Mouse (Mus musculus): Measurements from ENCODE around the gene Mier2.

The Mier2 gene

GRCm38 (mm10) chr10:79538323-79538722 lies 16.7 kb downstream of the Mier2 start:
- no peak for DNase-seq

DNA sequence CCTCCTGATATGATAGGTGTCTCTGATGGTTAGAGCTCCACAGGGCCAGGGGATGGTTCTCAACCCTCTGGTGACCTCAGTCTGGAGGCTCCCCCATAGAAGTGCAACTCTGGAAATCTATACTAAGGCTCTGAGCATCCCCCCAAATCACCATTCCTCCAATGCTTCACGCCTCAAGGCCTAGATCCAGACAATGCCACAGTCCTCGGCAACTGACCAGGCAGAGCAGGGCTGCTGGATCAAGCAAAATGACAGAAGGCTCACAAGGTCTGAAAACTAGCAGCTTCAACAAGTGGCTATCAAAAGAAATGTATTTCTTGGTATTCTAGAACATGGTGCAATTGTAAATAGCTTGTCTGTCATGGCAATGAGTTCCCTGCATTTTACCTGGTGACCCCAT lies 17.2 kb downstream of the Mier2 start:
- DNase-seq, result no peak

GRCm38 (mm10) chr10:79537271-79537670 lies 17.7 kb downstream of the Mier2 start:
- no peak for DNase-seq

DNA sequence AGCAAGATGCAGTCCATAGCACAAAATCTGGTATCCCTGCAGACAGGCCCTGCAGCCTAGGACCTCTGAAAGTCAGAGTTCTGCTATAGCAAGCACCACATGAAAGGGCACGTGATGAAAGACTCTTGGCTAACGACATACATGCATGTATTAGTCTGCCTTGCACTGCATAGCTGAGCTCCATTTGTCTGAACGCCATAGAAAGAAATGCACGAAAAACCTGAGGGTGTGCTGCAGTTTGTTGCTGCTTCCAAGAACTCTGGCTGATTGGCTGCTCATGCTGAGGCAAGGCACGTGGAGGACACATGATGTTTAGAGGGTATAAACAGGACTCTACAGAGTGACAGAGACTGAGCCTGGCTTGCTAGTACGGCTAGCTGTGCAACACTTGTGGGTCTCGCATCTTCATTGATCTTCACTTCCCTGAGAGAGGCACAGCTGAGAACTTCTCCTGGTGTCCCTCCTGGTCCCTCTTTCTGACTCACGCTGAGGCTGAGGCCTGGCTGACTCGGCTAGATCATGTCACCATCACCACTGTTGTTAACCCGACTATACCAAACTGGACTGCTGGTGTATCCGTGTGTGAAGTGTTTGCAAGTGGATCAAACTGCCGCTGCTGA lies 18.4 kb downstream of the Mier2 start:
- no peak for DNase-seq

DNA sequence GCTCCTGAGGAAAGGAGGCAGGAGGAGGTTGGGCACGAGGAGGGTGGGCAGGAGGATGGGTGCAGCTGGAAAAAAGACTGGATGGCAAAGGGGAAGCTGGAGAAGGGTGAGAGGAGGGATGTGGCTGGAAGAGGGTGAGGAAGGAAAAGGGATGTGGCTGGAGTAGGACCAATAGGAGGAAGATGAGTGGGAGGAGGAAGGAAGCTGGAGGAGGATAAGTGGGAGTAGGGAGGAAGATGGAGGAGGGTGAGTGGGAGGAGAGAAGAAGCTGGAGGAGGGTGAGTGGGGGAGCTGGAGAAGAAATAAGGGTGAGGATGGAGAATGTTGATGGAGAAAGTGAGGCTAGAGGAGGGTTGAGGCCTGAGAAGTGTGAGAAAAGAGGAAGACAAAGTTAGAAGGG lies 19.6 kb downstream of the Mier2 start:
- no peak for DNase-seq

DNA sequence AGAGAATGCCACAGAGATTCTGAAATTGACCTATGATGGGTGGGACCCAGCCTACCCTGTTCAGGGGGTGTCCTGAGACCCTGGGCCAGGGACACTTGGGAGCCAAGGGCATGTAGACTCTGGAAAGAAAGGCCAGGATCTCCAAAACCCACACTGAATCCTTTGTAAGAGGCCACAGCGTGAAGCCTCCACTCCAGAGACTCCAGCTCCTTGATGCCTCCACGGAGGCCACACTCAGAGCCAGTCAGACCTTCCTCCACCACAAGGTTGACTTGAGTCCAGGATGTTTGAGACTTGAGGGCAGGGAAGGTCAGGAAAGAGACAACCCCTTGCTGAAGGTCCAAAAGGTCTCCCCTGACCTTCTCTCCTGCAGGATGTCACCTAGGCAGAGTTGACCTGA lies 20.6 kb downstream of the Mier2 start:
- DNase-seq, result no peak

DNA sequence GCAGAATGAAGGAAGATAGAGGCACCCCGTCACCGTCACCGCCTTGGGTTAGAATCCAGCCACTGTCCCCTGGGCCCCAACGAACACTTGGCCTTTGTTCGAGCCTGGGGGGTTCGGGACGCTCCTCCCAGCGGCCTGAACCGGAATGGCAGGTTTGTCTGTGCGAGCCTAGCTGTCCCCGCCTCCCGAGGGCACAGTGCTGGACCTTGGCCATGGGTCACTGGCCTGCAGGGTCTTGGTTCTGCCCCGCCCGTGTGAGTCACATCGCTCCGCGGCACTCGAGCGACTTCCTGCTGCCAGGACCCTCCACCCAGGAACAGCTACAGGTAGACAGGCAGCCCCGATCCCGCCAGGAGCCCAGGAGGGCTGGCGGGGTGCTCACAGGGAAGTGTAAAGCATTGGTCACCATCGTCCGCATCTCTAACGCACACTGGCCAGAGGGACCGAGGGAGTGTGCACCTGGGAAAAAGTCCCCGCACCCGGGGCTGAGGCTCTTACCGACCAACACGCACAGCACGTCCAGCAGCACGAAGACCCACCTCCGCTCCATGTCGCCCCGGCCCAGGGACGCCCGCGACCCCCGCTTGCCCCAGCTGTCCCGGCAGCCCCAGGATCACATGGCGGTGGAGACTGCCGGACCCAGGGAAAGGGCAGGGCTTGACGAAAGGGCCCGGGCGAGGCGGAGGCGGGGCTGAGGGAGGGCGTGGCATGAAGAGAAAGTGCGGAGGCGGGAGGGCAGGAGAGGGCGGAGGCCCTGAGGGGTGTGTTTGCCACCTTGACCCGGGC lies 21.7 kb downstream of the Mier2 start, which contains the start of gene Plpp2:
Gene Plpp2, minus strand, starts transcription at position 671 of the 786 bp plus-strand sequence.
- peak; percentile 64 for DNase-seq

GRCm38 (mm10) chr10:79532678-79533077 lies 22.3 kb downstream of the Mier2 start:
- no peak for DNase-seq

DNA sequence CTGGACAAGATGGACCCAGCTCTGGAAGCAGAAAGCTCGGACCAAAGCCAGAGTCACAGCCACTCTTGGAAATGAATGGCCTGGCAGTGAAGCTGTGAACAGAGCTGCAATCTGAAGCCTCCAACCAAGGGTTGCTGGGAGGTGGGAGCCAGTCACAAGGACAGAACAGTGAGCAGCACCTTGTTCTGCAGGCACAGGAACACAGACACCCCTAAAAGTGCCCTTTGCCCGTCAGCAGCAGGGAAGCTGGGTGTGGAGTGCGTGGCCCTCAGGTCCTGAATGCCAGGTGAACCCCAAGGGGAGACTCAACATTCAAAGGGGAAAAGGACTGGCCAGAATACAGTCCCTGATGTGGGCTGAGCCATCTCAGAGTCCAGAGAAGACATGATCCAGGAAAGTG lies 23.4 kb downstream of the Mier2 start:
- DNase-seq, result no peak

- no peak for DNase-seq
Observed at GRCm38 (mm10) chr10:79530721-79531120, 24.3 kb downstream of the Mier2 start.

- no peak for DNase-seq
Observed at GRCm38 (mm10) chr10:79530241-79530640, 24.8 kb downstream of the Mier2 start.

- no peak for DNase-seq
Observed at GRCm38 (mm10) chr10:79528081-79528480, 26.9 kb downstream of the Mier2 start.

DNA sequence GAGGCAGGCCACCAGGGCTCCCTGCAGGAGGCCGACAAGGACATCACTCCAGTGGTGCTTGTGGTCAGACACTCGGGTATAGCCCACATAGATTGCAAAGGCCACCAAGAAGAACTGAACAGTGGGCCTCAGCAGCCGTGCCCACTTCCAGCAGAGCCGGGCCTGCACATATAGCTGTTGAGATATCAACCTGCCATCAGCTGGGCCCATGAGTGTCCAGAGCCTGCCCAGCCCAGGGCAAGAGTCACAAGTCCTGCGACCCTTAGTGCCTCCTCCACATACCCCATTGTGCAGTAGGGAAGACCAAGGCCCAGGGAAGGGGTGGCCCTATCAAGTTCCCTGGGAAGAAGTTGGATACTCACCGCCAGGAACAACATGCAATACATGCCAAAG lies 27.6 kb downstream of the Mier2 start:
- no peak for DNase-seq

- DNase-seq, result no peak
Observed at GRCm38 (mm10) chr10:79526661-79527452, 28.1 kb downstream of the Mier2 start.

DNA sequence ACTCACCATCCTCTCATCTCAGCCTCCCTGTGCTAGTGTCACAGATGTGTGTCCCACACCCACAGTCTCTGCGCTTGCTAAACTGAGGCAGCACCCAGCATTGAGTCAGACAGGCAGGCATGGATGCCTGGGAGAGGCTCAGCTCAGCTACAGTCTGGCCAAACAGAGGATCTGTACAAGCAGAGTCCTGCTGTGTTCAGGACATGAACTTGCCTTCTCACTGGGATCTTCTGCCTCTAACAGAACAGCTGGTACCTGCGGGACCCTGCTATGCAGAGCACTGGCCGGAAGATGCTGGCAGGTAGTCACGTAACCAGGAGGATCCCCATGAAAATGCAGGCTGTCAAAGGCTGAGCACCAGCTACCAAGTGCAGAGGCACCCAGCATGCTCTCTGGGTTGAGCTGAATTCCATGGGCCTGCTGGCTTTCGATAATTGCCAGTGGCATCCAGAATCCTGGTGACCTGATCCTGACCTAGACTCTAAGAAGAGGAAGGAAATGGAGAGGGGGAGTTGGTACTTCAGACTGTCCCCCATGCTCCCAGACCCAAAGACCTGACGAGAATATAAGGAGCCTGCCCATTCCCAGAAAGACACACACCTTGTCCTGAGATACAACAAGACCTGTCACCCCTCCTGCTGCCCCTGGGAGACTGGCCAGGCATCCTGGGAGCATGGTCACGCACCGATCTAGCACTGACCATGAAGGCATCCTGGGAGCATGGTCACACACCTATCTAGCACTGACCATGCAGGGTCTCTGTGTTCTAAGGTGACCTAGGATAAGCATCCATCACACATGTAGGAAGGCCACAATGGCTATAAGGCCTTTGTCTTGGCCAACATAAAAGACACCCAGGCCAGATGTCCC lies 29.3 kb downstream of the Mier2 start:
- peak; percentile 53 for DNase-seq

DNA sequence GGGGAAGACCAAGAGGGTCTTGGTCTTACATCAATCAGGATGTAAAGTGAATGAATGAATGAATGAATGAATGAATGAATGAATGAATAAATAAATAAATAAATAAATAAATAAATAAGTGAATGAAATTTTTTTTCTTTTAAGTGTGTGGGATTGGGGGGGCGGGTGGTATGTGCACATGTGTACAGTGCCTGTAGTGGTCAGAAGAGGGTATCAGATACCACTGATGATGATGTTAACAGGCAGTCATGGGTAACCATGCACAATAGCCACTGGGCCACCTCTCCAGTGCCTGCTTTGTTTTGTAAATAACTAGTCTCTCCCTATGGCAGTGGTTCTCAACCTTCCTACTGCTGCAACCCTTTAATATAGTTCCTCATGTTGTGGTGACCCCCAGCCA lies 30.6 kb downstream of the Mier2 start:
- DNase-seq, result no peak

DNA sequence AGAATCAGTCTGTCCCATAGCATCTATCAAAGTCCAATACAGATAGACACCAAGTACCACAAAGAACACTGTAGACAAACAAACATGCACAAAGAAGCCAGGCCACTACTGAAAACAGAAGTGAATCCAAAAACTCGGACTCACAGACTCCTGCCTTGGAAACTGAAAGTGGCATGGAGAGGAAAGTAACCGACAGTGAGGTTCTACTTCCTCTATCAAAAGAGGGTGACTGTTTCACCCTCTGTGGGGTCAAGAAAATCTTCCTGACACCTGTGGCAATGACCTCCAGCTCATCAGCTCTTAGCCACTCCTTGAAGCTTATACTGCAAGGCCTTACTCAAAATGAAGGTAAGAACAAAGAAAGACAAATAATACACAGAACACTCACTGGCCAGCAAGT lies 48.3 kb downstream of the Mier2 start:
- no peak for DNase-seq

DNA sequence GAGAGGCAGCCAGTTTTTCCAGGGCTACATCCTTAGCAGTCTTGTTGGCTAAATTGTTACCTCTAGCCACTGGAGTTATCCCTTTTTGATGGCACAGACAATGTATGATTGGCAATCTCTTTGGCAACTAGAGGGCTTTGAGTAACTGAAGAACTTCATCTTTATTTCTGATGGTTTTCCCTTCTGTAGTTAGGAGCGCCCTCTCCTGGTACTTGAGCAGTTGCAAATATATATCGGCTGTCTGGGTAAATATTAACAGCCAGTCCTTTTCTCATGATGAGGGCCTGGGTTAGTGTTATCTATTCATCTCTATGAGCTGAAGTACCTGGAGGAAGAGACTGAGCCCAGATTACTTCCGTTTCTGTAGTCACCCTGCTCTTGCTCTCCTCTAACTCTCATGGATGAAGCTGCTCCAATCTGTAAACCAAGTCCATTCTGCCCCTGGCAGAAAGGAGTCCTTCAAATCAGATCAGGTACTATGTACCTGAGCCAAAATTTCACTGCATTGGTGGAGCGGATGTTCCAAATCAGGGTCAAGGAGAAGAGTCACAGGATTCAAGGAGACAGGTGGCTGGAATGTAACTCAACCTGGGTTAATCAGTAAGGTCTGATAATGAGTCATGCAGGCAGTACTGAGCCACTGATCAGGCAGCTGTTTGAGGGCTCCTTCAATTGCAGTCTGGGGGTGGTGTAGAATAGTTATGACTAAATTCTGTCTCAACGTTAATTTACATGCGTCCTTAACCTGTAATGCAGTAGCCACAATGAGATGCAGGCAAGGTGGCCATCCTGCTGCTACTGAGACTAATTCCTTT lies 52.0 kb downstream of the Mier2 start:
- DNase-seq, result no peak

DNA sequence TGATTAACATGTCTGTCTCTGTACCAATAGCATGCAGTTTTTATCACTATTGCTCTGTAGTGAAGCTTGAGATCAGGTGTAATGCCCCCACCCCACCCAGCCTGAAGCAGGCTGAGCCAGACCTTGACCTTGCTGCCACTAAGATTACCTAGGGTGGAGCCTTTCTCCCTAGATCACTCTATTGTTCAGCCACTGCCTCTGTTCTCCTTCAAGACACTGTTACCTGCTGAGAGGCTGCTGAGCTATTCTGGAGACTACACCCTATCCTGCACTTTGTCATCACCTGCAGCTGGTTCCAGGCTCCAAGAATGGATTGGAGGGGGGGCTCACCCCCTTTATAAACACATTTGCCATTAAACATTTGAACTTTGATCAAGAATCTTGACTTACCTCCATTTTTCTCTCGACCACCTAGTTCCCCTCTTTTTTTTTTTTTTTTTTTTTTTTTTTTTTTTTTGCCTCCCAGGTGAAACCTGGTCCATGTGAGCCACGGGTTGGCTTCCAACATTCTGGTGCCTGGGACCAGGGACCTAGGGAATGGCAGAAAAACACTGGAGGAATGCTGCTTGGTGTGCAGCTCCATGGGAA lies 58.2 kb downstream of the Mier2 start:
- DNase-seq, result no peak

- no peak for DNase-seq
Observed at GRCm38 (mm10) chr10:79495886-79496285, 59.1 kb downstream of the Mier2 start.
